In the genomic region with DNA sequence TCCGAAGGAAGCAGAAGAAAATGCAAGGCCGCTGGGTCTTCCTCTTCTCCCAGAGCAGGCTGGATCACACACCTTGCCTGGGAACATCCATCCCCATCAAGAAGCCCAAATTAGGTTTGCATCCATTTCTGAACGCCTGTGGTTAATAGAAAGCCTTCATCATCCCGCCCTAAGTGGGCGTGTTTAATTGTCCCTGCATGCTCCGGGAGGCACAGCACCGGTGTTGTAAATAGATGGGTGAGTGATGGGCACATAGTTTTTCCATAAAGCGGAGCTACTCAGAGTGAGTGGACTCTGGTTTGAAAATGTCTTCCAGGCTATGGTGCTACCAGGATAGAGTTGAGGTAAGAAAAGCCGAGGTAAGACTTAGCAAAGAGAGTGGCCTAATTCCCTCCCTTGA, we compare ENCODE assay signal across 11 mouse cellular contexts. TPM values are rescaled to one million over a fixed set of nuclear protein-coding genes. Genes with fewer than 3 reads are reported as not detected.
DNase-seq lines count a peak whose midpoint lies in the region; ATAC-seq and TF ChIP-seq lines count a peak whose summit lies in the region.
"Had no signal": no experiment of that assay in that cellular context is flagged by ENCODE, and none has a peak within 500 bp of the region (broad histone marks: within the 10 kb centered on the region; RNA-seq: fewer than 3 reads in every experiment).

No protein-coding gene starts in this region.

- no peaks in the 10 kb centered on the region for H3K36me3 ChIP-seq in E14TG2a.4 (ENCODE audit: insufficient read depth, low read length)
- H3K36me3 ChIP-seq in forebrain, embryonic 12.5 days (replicated peaks) = no peaks in the 10 kb centered on the region
- no peaks in the 10 kb centered on the region for H3K36me3 ChIP-seq in limb, embryonic 12.5 days
- H3K36me3 ChIP-seq: limb, embryonic 15.5 days had no signal

- WGBS in cerebellum, adult 2 months = 48% methylated on average over 9 of the region's 9 CpGs
- WGBS in forebrain, embryonic 12.5 days = 10% methylated on average over 9 of the region's 9 CpGs
- WGBS in limb, embryonic 12.5 days = 6% methylated on average over 9 of the region's 9 CpGs

- H3K27me3 ChIP-seq in cerebellum, adult 2 months (ENCODE audit: control insufficient read depth, insufficient read depth, low read length) = no peaks in the 10 kb centered on the region
- peaks cover 77% of the 10 kb centered on the region for H3K27me3 ChIP-seq in E14TG2a.4 (ENCODE audit: insufficient read depth, low read length)
- H3K27me3 ChIP-seq in forebrain, embryonic 12.5 days = peaks cover 85% of the 10 kb centered on the region
- peaks cover 93% of the 10 kb centered on the region for H3K27me3 ChIP-seq in limb, embryonic 12.5 days

- no peak for TF ChIP-seq POLR2A in cerebellum, adult 2 months (IDR thresholded peaks at IDR 0.05; ENCODE audit: borderline replicate concordance, insufficient read depth, low read length)

- no peaks in the 10 kb centered on the region for H3K9me3 ChIP-seq in E14TG2a.4 (ENCODE audit: low read length)
- H3K9me3 ChIP-seq in forebrain, embryonic 12.5 days = no peaks in the 10 kb centered on the region
- H3K9me3 ChIP-seq in limb, embryonic 12.5 days = no peaks in the 10 kb centered on the region
- H3K9me3 ChIP-seq: limb, embryonic 15.5 days had no signal

- H3K4me2 ChIP-seq in forebrain, embryonic 12.5 days = peak overlapping the region; percentile 49
- peak overlapping the region; percentile 39; the same call in 1 of the 2 replicates for H3K4me2 ChIP-seq in limb, embryonic 12.5 days

- H3K4me1 ChIP-seq in cerebellum, adult 2 months (ENCODE audit: control insufficient read depth, insufficient read depth, low read length) = peaks cover 3% of the 10 kb centered on the region; the same call in 1 of the 2 replicates
- peaks cover 34% of the 10 kb centered on the region for H3K4me1 ChIP-seq in E14TG2a.4 (replicated peaks; ENCODE audit: low read depth, low read length)
- peaks cover 28% of the 10 kb centered on the region for H3K4me1 ChIP-seq in forebrain, embryonic 12.5 days
- peaks cover 10% of the 10 kb centered on the region; the same call in 1 of the 2 replicates for H3K4me1 ChIP-seq in limb, embryonic 12.5 days (replicated peaks)

- DNase-seq in cerebellum, adult 2 months = no peak
- no peak for DNase-seq in cerebellum, adult 11-12 months
- no peak for DNase-seq in lung, postnatal 36 days
- DNase-seq in layer of hippocampus, adult 8-10 months (ENCODE audit: low spot score in 2 of 2) = no peak
- DNase-seq in liver = no peak
- DNase-seq: lung, postnatal 14 days had no signal

- ATAC-seq in forebrain, embryonic 12.5 days (ENCODE audit: low FRiP score) = no peak
- 0 out of 2 replicates have a peak, but pooled peaks have one; percentile 32 for ATAC-seq in limb, embryonic 12.5 days (ENCODE audit: insufficient number of reproducible peaks, insufficient read depth, low FRiP score, low TSS enrichment, low read depth)

- no peak overlapping the region for H3K9ac ChIP-seq in forebrain, embryonic 12.5 days
- no peak overlapping the region for H3K9ac ChIP-seq in limb, embryonic 12.5 days (replicated peaks)
- H3K9ac ChIP-seq: limb, embryonic 15.5 days had no signal

- H3K4me3 ChIP-seq in cerebellum, adult 2 months (replicated peaks; ENCODE audit: insufficient read depth, low read depth, low read length) = peak overlapping the region; percentile 7
- H3K4me3 ChIP-seq in E14TG2a.4 (replicated peaks; ENCODE audit: low read length) = peak overlapping the region; percentile 66
- peak overlapping the region; percentile 30 for H3K4me3 ChIP-seq in forebrain, embryonic 12.5 days (replicated peaks)
- H3K4me3 ChIP-seq in limb, embryonic 12.5 days (replicated peaks) = peak overlapping the region; percentile 15

- no peak for TF ChIP-seq CTCF in cerebellum, adult 2 months (IDR thresholded peaks at IDR 0.05; ENCODE audit: borderline replicate concordance, insufficient read depth, low read depth, low read length)
- no peak for TF ChIP-seq CTCF in E14TG2a.4 (conservative IDR thresholded peaks at IDR 0.05; ENCODE audit: low read length)

- H3K27ac ChIP-seq in cerebellum, adult 2 months (ENCODE audit: insufficient read depth, low read length) = no peak overlapping the region
- no peak overlapping the region for H3K27ac ChIP-seq in forebrain, embryonic 12.5 days
- no peak overlapping the region for H3K27ac ChIP-seq in limb, embryonic 12.5 days
- H3K27ac ChIP-seq: limb, embryonic 15.5 days had no signal

RNA-seq across cellular contexts. Expression of gene Pax6, which starts 9.3 kb away (rescaled TPM):
- 84.5 and 103 TPM in 2 replicates for polyA plus RNA-seq in cerebellum, adult 2 months (2012; rRNA removed)
- 110 and 111 TPM in 2 replicates for polyA plus RNA-seq in forebrain, embryonic 12.5 days (2016; fragmentation: Nextera tagmentation; extraction: Ambion mirVana)
- 0.49 TPM in 1 of 2 replicates, not detected in the other for polyA plus RNA-seq in limb, embryonic 12.5 days (2016; fragmentation: Nextera tagmentation; extraction: Ambion mirVana)
- total RNA-seq in layer of hippocampus, adult 8-10 months (2022) = 10 to 100 TPM; 12.5 to 17.6 (median 12.8) TPM
- total RNA-seq: neutrophil, adult 5-6 weeks had no signal

Comparison
In these comparisons a context has a peak if more than half of its experiments do, and no peak if none do; other contexts are left out.
1. H3K4me3 ChIP-seq: peak in every context shown above with its lines; median percentile 66 in E14TG2a.4; 30 in forebrain, embryonic 12.5 days; 15 in limb, embryonic 12.5 days; 7 in cerebellum, adult 2 months.
2. RNA of gene Pax6, which starts 9.3 kb away (polyA plus RNA-seq): 110 to 111 TPM in forebrain, embryonic 12.5 days and 84.5 to 103 TPM in cerebellum, adult 2 months; 0.49 TPM in limb, embryonic 12.5 days; every median in the first group is over 10 times any median in the second.